Mouse (Mus musculus): ENCODE data around the gene Bcl11a. TPM values are rescaled to one million over a fixed set of nuclear protein-coding genes. Genes with fewer than 3 reads are reported as not detected.

The Bcl11a gene
- total RNA-seq, 2 experiments from 2014 or later: 4.1 to 5.0 TPM

- DNase-seq: no peak
- intact Hi-C loops (cut with DNase I): no loop called here
Observed at GRCm38 (mm10) chr11:24146437-24146836, 68.6 kb downstream of the Bcl11a start.

- no peak for DNase-seq
- intact Hi-C loops (cut with DNase I): no loop called here
Observed at GRCm38 (mm10) chr11:24147698-24148097, 69.8 kb downstream of the Bcl11a start.

- intact Hi-C loops (cut with DNase I): no loop called here
- DNase-seq: no peak
Observed at GRCm38 (mm10) chr11:24148545-24148944, 70.7 kb downstream of the Bcl11a start.

- intact Hi-C loops (cut with DNase I): no loop called here
- no peak for DNase-seq
Observed at GRCm38 (mm10) chr11:24149462-24150220, 71.8 kb downstream of the Bcl11a start.

- DNase-seq: no peak
- intact Hi-C loops (cut with DNase I): no loop called here
Observed at GRCm38 (mm10) chr11:24152076-24152784, 74.4 kb downstream of the Bcl11a start.

GRCm38 (mm10) chr11:24153049-24153448, 75.2 kb downstream of the Bcl11a start:
- intact Hi-C loops (cut with DNase I): no loop called here
- no peak for DNase-seq

- intact Hi-C loops (cut with DNase I): no loop called here
- DNase-seq: no peak
Observed at GRCm38 (mm10) chr11:24158026-24158425, 80.2 kb downstream of the Bcl11a start.

- DNase-seq: no peak
- intact Hi-C loops (cut with DNase I): no loop called here
Observed at GRCm38 (mm10) chr11:24159656-24160055, 81.8 kb downstream of the Bcl11a start.

GRCm38 (mm10) chr11:24161458-24161857, 83.6 kb downstream of the Bcl11a start:
- intact Hi-C loops (cut with DNase I): no loop called here

GRCm38 (mm10) chr11:24162056-24162455, 84.2 kb downstream of the Bcl11a start:
- intact Hi-C loops (cut with DNase I): no loop called here
- peak; percentile 26 to 39 for DNase-seq

More at GRCm38 (mm10) chr11:24161458-24161857, 83.6 kb downstream of the Bcl11a start:
- no peak for DNase-seq

GRCm38 (mm10) chr11:24163072-24163471, 85.2 kb downstream of the Bcl11a start:
- intact Hi-C loops (cut with DNase I): no loop called here
- DNase-seq: no peak

GRCm38 (mm10) chr11:24164065-24164464, 86.2 kb downstream of the Bcl11a start:
- DNase-seq: no peak
- intact Hi-C loops (cut with DNase I): no loop called here

- DNase-seq: no peak
- intact Hi-C loops (cut with DNase I): no loop called here
Observed at GRCm38 (mm10) chr11:24171675-24172285, 93.9 kb downstream of the Bcl11a start.

- no peak for DNase-seq
- intact Hi-C loops (cut with DNase I): no loop called here
Observed at GRCm38 (mm10) chr11:24172585-24172984, 94.7 kb downstream of the Bcl11a start.

- DNase-seq: no peak
- intact Hi-C loops (cut with DNase I): no loop called here
Observed at GRCm38 (mm10) chr11:24174161-24174792, 96.4 kb downstream of the Bcl11a start.

GRCm38 (mm10) chr11:24177458-24177857, 99.6 kb downstream of the Bcl11a start:
- DNase-seq: no peak
- intact Hi-C loops (cut with DNase I): no loop called here

- intact Hi-C loops (cut with DNase I): no loop called here
- no peak for DNase-seq
Observed at GRCm38 (mm10) chr11:24178823-24179476, 101.1 kb downstream of the Bcl11a start.

- intact Hi-C loops (cut with DNase I): no loop called here
- no peak for DNase-seq
Observed at GRCm38 (mm10) chr11:24180040-24180439, 102.2 kb downstream of the Bcl11a start.

- intact Hi-C loops (cut with DNase I): no loop called here
- DNase-seq: no peak
Observed at GRCm38 (mm10) chr11:24183501-24183900, 105.6 kb downstream of the Bcl11a start.

GRCm38 (mm10) chr11:24184932-24185331, 107.1 kb downstream of the Bcl11a start:
- DNase-seq: no peak
- intact Hi-C loops (cut with DNase I): no loop called here
